Mouse (Mus musculus): ENCODE measurements at regions not wholly inside any gene's neighbourhood (a gene's known extent, or its start where the extent isn't known, plus 50 kb on each side); places are given as distances from the start of the nearest gene placed in this dataset.

DNA sequence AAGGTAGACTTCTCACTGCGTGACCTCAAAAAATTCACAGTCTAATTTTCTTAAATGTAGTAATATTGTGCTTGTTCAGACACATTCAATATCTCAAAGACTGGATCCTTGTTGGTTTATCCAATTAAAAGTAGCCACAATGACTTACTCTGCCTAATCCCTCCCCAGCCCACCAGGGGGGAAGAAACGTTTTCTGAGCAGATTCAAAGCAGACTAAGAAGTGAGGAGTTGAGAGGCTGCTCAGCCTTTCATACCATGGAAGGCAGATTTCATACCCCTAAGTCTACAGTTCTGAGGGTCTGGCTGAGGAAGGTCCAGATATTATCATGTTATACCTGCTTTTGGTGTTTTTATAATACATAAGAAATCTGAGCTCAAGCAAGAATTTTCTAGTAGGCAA, 604.7 kb downstream of the Rps29 start:
- CTCF ChIA-PET: interaction anchor here (0.6 kb wide), 1 partner anchor 47 kb away, joined by 5 read pairs; no protein-coding TSS in a partner anchor

DNA sequence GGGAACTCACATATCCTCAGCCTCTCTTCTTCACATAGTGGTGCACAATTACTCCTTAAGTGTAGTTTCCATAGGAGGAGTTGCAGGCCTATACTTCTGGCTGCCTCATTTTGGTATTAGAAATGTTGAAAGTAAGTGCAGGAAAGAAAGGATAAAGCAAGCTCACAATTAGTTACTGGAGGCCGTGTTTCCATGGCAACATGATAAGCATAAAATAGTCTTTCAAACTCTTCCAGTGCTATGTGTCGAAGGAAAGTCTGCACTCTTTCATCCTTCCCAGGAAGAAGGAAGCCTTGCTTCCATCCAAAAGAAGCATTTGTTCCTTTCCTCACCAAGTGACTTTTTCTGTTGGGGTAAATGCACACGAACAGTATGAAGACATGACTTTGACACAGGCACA, 617.2 kb downstream of the Rps29 start:
- CTCF ChIA-PET: no interaction called here

- CTCF ChIA-PET: no interaction called here
Measured at GRCm38 (mm10) chr12:68500794-68501193, 658.2 kb downstream of the Rps29 start.

DNA sequence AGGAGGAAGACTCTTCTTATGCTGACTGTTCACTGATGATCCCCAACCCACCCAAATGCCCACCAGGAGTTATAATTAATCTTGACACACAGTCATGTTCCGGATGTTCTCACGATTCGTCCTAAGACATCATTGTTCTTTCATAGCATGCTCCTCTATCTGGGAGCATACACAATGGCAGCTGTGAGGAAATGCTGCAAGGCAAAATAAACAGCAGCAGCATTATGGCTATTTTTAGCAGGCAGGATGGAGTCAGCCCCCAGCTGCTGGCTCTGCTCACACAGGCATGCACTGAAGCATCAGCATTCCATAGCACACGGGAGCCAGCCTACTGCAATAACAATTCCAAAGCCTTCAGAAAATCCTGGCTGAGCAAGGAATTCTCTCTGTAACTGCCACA, 696.0 kb downstream of the Rps29 start:
- CTCF ChIA-PET: no interaction called here

GRCm38 (mm10) chr12:68458196-68458595, 700.8 kb downstream of the Rps29 start:
- CTCF ChIA-PET: no interaction called here

GRCm38 (mm10) chr12:68426601-68427000, 732.4 kb downstream of the Rps29 start:
- CTCF ChIA-PET: no interaction called here

DNA sequence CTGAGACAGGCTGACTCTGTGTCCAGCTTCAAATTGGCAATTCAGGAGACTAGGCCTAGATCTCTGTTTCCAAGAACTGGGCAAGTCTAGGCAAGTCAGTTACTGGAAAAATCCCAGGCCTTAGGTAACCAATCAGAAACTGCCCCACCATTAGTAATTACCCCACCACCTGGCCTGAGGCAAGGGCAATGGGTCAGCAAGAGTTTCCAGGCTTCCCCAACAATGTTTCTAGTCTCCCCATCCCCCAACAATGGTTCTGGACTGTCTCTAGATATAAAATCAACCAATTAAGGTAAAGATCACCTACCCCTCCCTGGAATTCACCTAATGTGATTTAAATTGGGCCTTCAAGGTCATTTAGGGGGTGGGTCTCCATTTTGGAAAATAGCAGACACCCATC, 734.0 kb downstream of the Rps29 start:
- CTCF ChIA-PET: no interaction called here

Data from spleen, embryonic (tissue).